Mouse (Mus musculus): ENCODE measurements around the gene Adh1. TPM values are rescaled to one million over a fixed set of nuclear protein-coding genes. Genes with fewer than 3 reads are reported as not detected.

Gene Adh1
- polyA plus RNA-seq, 1 experiment from 2014 or later, result 14.0 TPM

DNA sequence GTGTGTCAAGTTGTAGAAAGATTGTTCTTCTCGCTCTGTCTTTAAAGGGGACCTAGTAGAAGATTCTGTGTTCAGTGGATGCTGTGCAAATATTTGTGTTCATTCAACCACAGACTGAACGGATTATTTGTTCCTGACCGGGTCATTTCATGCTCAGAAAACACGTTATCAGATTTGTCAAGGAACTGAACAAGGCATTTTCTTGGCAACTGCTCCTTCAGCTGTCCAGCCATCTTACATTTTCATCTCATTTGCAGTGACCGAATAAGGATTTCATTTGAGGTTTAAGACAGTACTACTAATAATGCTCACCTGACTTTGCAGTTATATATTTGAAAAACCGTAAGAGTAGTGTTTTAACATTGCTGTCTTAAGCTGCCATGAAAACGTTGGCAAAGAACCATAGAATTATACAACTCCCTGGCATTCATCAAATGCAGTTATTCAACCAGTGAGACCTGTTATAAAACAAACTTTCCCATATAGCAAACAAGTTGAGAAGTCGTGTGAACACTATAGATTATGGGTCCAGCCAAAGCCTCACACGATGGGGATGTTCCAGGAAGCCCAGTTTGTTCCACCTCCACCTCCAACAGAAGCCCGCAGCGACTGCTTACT, 24.1 kb upstream of the Adh1 start:
- ATAC-seq (replicated peaks; ENCODE audit: extremely low read depth, insufficient read depth, low FRiP score), result no peak
- no peaks in the 10 kb centered on the region for H3K27me3 ChIP-seq (ENCODE audit: control insufficient read depth, insufficient read depth, low read length)

DNA sequence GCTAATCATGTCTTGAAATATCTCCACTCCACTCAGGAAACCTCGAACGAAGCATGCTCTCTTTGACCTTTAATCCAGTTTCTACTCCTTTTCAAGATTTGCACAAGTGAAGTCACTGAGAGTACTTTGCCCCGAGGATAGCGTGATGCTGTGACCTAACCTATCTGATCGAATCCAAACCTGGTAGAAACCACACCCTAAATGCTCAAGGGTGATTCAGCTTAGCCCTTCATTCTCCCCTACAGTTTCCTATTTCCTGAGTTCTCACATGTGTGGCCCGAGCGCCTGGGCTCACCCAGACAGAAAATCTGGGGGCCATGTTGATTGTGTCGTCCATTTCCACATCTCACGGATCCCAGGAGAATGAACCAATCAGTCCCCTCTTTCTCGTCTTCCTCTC, 22.7 kb upstream of the Adh1 start:
- Histone ChIP-seq H3K9ac (ENCODE audit: low read length) (no peak overlapping the region), H3K4me3 (ENCODE audit: low read length) (no peak overlapping the region), H3K9me3 (replicated peaks; ENCODE audit: control insufficient read depth, low read length) (no peaks in the 10 kb centered on the region), H3K4me1 (ENCODE audit: control insufficient read depth, insufficient read depth, low read length) (no peaks in the 10 kb centered on the region), H3K4me2 (ENCODE audit: low read depth, low read length) (no peak overlapping the region), H3K36me3 (ENCODE audit: control insufficient read depth, insufficient read depth) (no peaks in the 10 kb centered on the region), H3K27ac (ENCODE audit: low read length) (no peak overlapping the region), H3K27me3 (ENCODE audit: control insufficient read depth, insufficient read depth, low read length) (no peaks in the 10 kb centered on the region)
- no peak for ATAC-seq (replicated peaks; ENCODE audit: extremely low read depth, insufficient read depth, low FRiP score)
- WGBS, result 76% methylated on average over 10 of the region's 10 CpGs

More for the DNA sequence above, 24.1 kb upstream of the Adh1 start:
- Histone ChIP-seq H3K4me1 (ENCODE audit: control insufficient read depth, insufficient read depth, low read length) (no peaks in the 10 kb centered on the region), H3K27ac (ENCODE audit: low read length) (no peak overlapping the region), H3K36me3 (ENCODE audit: control insufficient read depth, insufficient read depth) (no peaks in the 10 kb centered on the region), H3K9me3 (replicated peaks; ENCODE audit: control insufficient read depth, low read length) (no peaks in the 10 kb centered on the region), H3K9ac (ENCODE audit: low read length) (no peak overlapping the region), H3K4me2 (ENCODE audit: low read depth, low read length) (no peak overlapping the region), H3K4me3 (ENCODE audit: low read length) (no peak overlapping the region)
- WGBS, result 73% methylated on average over 11 of the region's 11 CpGs

DNA sequence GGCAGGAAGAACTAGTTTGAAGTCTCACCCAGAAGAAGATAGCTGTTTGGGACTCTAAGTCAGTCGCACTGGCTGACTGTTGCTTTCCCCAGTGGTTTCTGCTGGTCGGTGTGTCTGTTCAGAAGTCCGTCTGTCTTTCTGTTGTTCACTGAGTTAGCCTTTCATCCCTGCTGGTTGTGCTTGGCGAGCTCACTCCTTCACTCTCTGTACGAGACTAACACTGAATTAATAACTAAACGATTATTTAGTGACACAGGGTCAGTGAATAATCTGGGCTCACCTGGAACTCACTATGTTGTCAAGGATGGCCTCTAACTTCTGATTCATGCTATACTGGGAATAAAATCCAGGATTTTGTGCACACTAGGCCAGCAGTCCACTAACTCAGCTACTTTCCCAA, 21.3 kb upstream of the Adh1 start:
- no peak overlapping the region for H3K27ac ChIP-seq (ENCODE audit: low read length)
- H3K27me3 ChIP-seq (ENCODE audit: control insufficient read depth, insufficient read depth, low read length), result no peaks in the 10 kb centered on the region
- WGBS, result 90% methylated on average over 6 of the region's 6 CpGs
- no peak overlapping the region for H3K4me3 ChIP-seq (ENCODE audit: low read length)
- no peaks in the 10 kb centered on the region for H3K4me1 ChIP-seq (ENCODE audit: control insufficient read depth, insufficient read depth, low read length)
- H3K36me3 ChIP-seq (ENCODE audit: control insufficient read depth, insufficient read depth), result no peaks in the 10 kb centered on the region
- no peak for ATAC-seq (replicated peaks; ENCODE audit: extremely low read depth, insufficient read depth, low FRiP score)
- no peaks in the 10 kb centered on the region for H3K9me3 ChIP-seq (replicated peaks; ENCODE audit: control insufficient read depth, low read length)
- H3K4me2 ChIP-seq (ENCODE audit: low read depth, low read length), result no peak overlapping the region
- no peak overlapping the region for H3K9ac ChIP-seq (ENCODE audit: low read length)

DNA sequence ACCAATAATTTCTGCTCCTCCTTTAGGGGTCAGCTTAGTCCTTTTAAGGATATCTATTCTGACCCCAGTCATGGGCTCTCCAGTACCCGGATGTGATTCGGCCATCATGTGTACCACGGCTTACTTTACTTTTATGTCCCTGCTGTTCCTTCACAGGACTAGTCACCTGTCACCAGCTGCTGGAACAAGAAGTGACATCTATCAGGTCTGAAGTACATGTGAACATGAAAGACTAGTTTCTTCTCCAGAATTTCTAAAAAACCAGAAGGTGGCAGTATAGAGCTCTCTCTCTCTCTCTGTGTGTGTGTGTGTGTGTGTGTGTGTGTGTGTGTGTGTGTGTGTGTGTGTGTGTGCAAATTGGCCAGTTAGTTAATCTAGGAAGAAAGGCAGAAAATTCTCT, 20.4 kb upstream of the Adh1 start:
- H3K4me3 ChIP-seq (ENCODE audit: low read length), result no peak overlapping the region
- no peak overlapping the region for H3K4me2 ChIP-seq (ENCODE audit: low read depth, low read length)
- H3K4me1 ChIP-seq (ENCODE audit: control insufficient read depth, insufficient read depth, low read length), result no peaks in the 10 kb centered on the region
- no peaks in the 10 kb centered on the region for H3K9me3 ChIP-seq (replicated peaks; ENCODE audit: control insufficient read depth, low read length)
- H3K9ac ChIP-seq (ENCODE audit: low read length), result no peak overlapping the region
- no peak overlapping the region for H3K27ac ChIP-seq (ENCODE audit: low read length)
- WGBS, result 78% methylated on average over 3 of the region's 3 CpGs
- H3K36me3 ChIP-seq (ENCODE audit: control insufficient read depth, insufficient read depth), result no peaks in the 10 kb centered on the region
- H3K27me3 ChIP-seq (ENCODE audit: control insufficient read depth, insufficient read depth, low read length), result no peaks in the 10 kb centered on the region
- ATAC-seq (replicated peaks; ENCODE audit: extremely low read depth, insufficient read depth, low FRiP score), result no peak

DNA sequence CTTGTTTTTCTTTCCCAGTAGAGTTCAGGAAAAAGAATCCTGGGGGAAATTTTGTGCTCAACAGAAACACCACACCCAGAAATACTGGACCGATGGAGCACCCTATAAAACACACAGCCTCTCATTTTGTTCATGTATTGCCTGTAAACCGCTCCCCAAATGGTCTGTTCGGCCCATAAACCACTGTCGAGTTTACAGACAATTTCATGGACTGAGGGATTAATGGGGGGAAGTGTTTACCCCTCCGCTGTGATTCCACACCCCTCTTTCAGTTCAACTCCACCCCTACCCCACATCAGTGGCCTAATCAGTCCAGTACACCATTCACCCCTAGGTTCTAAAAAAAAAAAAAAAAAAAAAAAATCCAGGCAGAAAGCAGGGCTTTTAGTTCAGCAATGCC, 19.8 kb upstream of the Adh1 start:
- 84% methylated on average over 5 of the region's 5 CpGs for WGBS
- H3K27ac ChIP-seq (ENCODE audit: low read length), result no peak overlapping the region
- H3K9ac ChIP-seq (ENCODE audit: low read length), result no peak overlapping the region
- no peaks in the 10 kb centered on the region for H3K4me1 ChIP-seq (ENCODE audit: control insufficient read depth, insufficient read depth, low read length)
- no peak overlapping the region for H3K4me2 ChIP-seq (ENCODE audit: low read depth, low read length)
- H3K4me3 ChIP-seq (ENCODE audit: low read length), result no peak overlapping the region
- H3K36me3 ChIP-seq (ENCODE audit: control insufficient read depth, insufficient read depth), result no peaks in the 10 kb centered on the region
- no peaks in the 10 kb centered on the region for H3K9me3 ChIP-seq (replicated peaks; ENCODE audit: control insufficient read depth, low read length)
- no peak for ATAC-seq (replicated peaks; ENCODE audit: extremely low read depth, insufficient read depth, low FRiP score)
- no peaks in the 10 kb centered on the region for H3K27me3 ChIP-seq (ENCODE audit: control insufficient read depth, insufficient read depth, low read length)

DNA sequence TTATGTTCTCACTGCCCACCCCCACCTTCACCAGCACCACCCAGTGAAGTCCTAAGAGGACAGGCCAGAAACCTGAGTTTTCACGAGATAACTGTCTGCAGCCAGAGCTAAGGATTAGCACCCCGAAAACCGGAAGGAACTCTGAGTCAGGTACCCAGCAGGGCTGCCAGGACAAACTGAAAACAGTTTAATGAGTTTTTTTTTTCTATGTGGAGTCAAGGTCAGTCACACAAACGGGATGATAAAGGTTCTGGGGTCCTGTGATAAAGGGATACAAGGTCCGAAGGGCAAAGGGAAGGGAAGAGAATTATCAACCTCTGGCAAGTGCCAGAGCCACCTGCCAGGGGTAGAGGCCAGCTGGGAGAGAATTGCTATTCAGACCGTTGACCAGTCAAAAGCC, 19.4 kb upstream of the Adh1 start:
- H3K36me3 ChIP-seq (ENCODE audit: control insufficient read depth, insufficient read depth), result no peaks in the 10 kb centered on the region
- H3K4me1 ChIP-seq (ENCODE audit: control insufficient read depth, insufficient read depth, low read length), result no peaks in the 10 kb centered on the region
- no peak overlapping the region for H3K4me3 ChIP-seq (ENCODE audit: low read length)
- no peaks in the 10 kb centered on the region for H3K9me3 ChIP-seq (replicated peaks; ENCODE audit: control insufficient read depth, low read length)
- no peak for ATAC-seq (replicated peaks; ENCODE audit: extremely low read depth, insufficient read depth, low FRiP score)
- H3K4me2 ChIP-seq (ENCODE audit: low read depth, low read length), result no peak overlapping the region
- H3K27me3 ChIP-seq (ENCODE audit: control insufficient read depth, insufficient read depth, low read length), result no peaks in the 10 kb centered on the region
- no peak overlapping the region for H3K9ac ChIP-seq (ENCODE audit: low read length)
- no peak overlapping the region for H3K27ac ChIP-seq (ENCODE audit: low read length)
- 40% methylated on average over 6 of the region's 6 CpGs for WGBS

DNA sequence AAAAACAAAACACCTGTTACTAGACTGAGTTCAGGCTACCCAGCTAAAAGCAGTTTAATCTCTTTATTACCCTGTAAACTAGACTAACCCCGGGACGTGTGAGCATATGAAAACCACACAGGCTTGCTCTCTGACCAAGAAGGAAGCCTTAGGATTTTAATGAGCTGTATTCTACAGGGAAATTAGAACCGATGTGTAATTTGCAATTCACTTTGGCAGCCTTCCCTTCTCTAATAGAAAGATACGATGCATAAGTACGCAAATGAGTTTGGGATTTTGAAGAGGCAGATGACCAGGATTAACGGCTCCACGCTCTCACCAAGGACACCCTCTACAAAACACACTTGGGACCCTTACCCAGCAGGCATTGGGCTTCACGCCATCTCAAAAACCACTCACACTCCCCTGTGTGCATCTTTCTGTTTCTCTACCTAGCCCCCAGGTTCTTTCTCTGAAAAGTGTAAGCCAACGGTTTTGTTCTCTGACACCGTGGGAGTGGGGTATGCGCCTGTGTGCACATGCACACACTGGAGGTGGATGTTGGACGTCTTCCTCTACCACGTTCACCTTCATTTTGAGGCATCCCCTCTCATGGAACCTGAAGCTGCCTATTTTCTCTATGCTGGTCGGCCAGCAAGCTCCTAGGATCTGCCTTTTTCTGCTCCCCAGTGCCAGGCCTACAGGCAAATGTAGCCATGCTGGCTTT, 18.6 kb upstream of the Adh1 start:
- ATAC-seq (replicated peaks; ENCODE audit: extremely low read depth, insufficient read depth, low FRiP score), result no peak
- Histone ChIP-seq H3K9ac (ENCODE audit: low read length) (no peak overlapping the region), H3K9me3 (replicated peaks; ENCODE audit: control insufficient read depth, low read length) (no peaks in the 10 kb centered on the region), H3K4me1 (ENCODE audit: control insufficient read depth, insufficient read depth, low read length) (no peaks in the 10 kb centered on the region), H3K36me3 (ENCODE audit: control insufficient read depth, insufficient read depth) (no peaks in the 10 kb centered on the region), H3K4me3 (ENCODE audit: low read length) (no peak overlapping the region), H3K27ac (ENCODE audit: low read length) (no peak overlapping the region), H3K4me2 (ENCODE audit: low read depth, low read length) (no peak overlapping the region), H3K27me3 (ENCODE audit: control insufficient read depth, insufficient read depth, low read length) (no peaks in the 10 kb centered on the region)
- 85% methylated on average over 14 of the region's 14 CpGs for WGBS

DNA sequence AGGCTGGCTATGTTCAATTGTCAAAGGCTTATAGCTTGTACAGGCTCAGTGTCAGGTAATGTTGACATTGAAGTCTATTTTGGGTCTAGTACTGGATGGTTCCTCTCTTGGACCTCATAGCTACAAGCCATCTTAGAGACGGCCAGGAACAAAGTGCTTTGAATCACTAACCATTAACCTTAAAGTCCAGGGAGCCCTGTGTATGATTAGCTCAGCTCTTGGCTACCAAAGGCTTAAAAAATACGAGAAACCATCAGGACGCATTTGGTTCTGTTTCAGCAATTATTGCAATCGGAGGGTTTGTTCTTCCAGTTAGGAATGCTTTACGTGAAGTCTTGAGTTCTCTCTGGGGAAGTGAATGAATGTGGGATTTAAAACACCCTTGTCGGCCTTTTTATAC, 17.9 kb upstream of the Adh1 start:
- H3K4me3 ChIP-seq (ENCODE audit: low read length), result no peak overlapping the region
- H3K27ac ChIP-seq (ENCODE audit: low read length), result no peak overlapping the region
- ATAC-seq (replicated peaks; ENCODE audit: extremely low read depth, insufficient read depth, low FRiP score), result no peak
- no peak overlapping the region for H3K4me2 ChIP-seq (ENCODE audit: low read depth, low read length)
- H3K36me3 ChIP-seq (ENCODE audit: control insufficient read depth, insufficient read depth), result no peaks in the 10 kb centered on the region
- no peak overlapping the region for H3K9ac ChIP-seq (ENCODE audit: low read length)
- no peaks in the 10 kb centered on the region for H3K27me3 ChIP-seq (ENCODE audit: control insufficient read depth, insufficient read depth, low read length)
- H3K4me1 ChIP-seq (ENCODE audit: control insufficient read depth, insufficient read depth, low read length), result no peaks in the 10 kb centered on the region
- 91% methylated on average over 6 of the region's 6 CpGs for WGBS
- H3K9me3 ChIP-seq (replicated peaks; ENCODE audit: control insufficient read depth, low read length), result no peaks in the 10 kb centered on the region

DNA sequence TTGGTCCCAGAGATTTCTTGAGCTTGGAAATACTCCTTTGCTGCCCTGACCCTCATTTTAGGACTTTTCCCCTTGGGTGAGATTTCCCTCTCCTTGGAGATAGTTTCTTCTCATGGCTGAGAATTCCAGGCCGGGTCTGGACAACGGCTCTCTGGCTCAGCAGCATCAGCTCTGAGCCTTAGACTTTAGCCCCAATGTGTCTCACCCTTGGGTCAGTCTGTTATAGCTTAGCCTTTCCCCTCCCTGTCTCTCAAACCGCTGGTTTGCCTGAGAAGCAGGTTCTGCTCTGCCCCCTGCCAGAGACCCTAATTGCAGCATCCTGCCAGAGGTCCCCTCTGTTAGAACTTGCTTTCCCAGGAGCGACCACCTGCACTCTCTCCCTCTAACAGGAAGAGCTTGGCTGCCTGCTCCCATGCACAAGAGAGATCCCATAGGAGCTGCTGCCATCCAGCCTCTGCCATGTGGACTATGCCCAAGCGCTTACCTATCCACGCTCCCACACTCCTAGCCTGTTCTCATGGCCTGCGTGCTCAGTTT, 16.4 kb upstream of the Adh1 start:
- Histone ChIP-seq H3K4me1 (ENCODE audit: control insufficient read depth, insufficient read depth, low read length) (no peaks in the 10 kb centered on the region), H3K36me3 (ENCODE audit: control insufficient read depth, insufficient read depth) (no peaks in the 10 kb centered on the region), H3K9me3 (replicated peaks; ENCODE audit: control insufficient read depth, low read length) (no peaks in the 10 kb centered on the region), H3K9ac (ENCODE audit: low read length) (no peak overlapping the region), H3K4me3 (ENCODE audit: low read length) (no peak overlapping the region), H3K27ac (ENCODE audit: low read length) (no peak overlapping the region), H3K4me2 (ENCODE audit: low read depth, low read length) (no peak overlapping the region), H3K27me3 (ENCODE audit: control insufficient read depth, insufficient read depth, low read length) (no peaks in the 10 kb centered on the region)
- WGBS, result 78% methylated on average over 7 of the region's 7 CpGs
- ATAC-seq (replicated peaks; ENCODE audit: extremely low read depth, insufficient read depth, low FRiP score), result no peak
